Mouse (Mus musculus): ENCODE data around the gene Armt1. TPM values are rescaled to one million over a fixed set of nuclear protein-coding genes. Genes with fewer than 3 reads are reported as not detected.

Gene Armt1
- 10 to 100 TPM; 10.0 to 10.7 TPM for total RNA-seq (2023)

DNA sequence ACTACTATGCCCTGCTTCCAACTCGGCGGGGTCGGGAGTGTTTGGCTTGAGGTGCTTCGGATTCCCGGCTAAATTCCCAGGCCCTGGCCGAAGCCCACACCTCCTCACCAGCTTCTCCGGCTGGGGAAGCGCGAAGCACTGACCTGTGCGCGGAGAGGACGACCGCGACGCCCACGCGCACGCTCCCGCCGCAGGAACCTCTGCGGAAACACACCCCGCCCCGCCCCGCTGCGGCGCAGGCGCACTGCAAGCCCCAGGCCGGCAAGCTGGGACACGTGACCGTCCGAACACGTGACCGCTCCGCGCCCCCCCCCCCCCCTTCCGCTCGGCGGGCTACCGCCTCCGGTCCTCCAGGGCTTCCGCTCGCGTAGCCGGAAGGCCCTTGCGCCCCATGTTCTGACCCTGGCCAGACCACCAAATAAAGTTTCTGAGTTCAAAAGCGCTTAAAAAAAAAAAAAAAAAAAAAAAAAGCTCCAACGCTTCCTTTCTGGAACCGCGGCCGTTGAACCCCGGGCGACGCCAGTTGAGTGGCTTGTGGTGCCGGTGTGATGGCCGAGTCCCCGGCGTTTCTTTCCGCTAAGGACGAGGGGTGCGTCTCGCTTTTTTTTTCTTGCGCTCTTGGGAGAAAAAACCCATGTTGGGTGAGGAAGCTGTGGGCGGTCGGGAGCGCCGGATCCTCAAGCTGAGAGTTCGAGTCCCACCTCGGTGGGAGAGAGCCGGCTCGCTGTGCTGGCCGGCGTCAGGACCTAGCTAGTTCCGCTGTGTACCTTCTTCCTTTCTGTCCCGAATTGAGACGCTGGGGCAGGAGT, at the start of gene Armt1, which contains the start of gene Rmnd1:
TSS of gene Armt1 (plus strand) at position 345 of the 809 bp plus-strand sequence.
TSS of gene Rmnd1 (minus strand) at position 266 of the 809 bp plus-strand sequence.

DNA sequence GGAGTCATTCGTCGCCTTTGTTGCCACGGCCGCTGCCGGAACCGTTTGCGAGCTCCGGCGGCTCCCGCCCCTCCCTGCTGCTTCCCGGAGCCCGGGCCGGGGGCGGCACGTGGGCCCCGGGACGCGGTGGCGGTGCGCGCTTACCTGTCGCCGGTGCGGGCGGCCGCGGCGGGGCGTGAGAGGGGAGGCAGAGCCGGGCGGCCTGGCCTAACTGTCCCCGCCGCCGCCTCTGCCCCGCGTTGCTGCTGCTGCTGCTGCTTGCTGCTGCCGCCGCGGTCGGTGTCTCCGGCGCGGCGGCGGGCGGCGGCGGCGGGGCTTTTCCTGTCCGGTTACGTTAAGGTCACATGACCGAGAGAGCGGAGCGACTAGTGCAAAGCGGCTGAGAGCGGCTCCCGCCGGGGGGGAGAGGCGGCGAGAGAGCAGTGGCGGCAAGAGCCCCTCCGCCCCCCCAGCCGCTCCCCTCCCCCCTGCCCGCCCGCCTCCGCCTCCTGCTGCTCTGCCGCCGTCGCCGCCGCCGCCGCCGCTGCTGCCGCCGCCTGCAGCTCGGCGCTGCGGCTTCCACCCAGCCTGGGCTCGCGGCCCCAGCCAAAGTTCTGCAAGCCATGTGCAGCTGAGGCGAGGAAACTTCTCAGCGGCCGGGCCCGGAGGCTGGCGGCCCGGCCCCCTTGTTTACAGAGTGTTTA, 44.4 kb upstream of the Armt1 start, which contains the start of gene Zbtb2:
TSS of gene Zbtb2 (minus strand) at position 408 of the 683 bp plus-strand sequence.

DNA sequence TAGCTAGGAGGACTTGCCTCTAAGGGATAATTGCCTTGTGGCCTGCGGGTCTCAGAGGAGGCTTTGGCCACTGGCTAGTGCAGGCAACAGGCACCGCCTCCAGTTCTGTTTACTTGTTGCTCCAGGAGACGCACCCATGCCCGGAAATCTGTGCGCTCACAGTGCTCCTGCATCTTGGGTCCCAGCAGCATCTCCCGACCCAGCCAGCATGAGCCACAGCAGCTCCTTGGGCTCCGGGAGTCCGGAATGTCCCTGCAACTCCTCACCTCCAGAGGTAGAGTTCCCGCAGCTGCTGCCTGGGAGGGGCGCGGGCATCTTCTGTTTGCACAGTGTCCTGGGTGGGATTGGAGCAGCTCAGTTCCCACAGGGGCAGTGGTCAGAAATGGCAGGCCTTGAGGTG, 50.1 kb downstream of the Armt1 start, which contains the start of gene Ccdc170:
TSS of gene Ccdc170 (plus strand) at position 148 of the 400 bp plus-strand sequence.

Other genes starting within 250 kb of the Armt1 start
- gene Akap12, start 166.1 kb upstream of the Armt1 start, total RNA-seq (2023), result 1 to 10 TPM; 1.0 to 1.1 TPM
- 10 to 100 TPM; 21.9 to 25.3 TPM for gene Zbtb2, start 44.4 kb upstream of the Armt1 start, total RNA-seq (2023)
- gene Rmnd1, start 79 bp upstream of the Armt1 start, total RNA-seq (2023), result 10 to 100 TPM; 28.5 to 38.4 TPM
- under 1 TPM; 0.15 to 0.18 TPM for gene Ccdc170, start 50.0 kb downstream of the Armt1 start, total RNA-seq (2023)
- gene Esr1, start 179.1 kb downstream of the Armt1 start, total RNA-seq (2023), result 1 to 10 TPM; 7.9 to 9.5 TPM